Mouse (Mus musculus): Measurements from ENCODE around the gene Tspan17. TPM values are rescaled to one million over a fixed set of nuclear protein-coding genes. Genes with fewer than 3 reads are reported as not detected.
"Not testable (repeated sequence)": the region's sequence is repeated elsewhere in the genome, so short reads cannot be mapped to it uniquely, and the experiment has no call there.

Tspan17 gene
- polyA plus RNA-seq, 1 experiment from 2014 or later = 1.0 TPM

DNA sequence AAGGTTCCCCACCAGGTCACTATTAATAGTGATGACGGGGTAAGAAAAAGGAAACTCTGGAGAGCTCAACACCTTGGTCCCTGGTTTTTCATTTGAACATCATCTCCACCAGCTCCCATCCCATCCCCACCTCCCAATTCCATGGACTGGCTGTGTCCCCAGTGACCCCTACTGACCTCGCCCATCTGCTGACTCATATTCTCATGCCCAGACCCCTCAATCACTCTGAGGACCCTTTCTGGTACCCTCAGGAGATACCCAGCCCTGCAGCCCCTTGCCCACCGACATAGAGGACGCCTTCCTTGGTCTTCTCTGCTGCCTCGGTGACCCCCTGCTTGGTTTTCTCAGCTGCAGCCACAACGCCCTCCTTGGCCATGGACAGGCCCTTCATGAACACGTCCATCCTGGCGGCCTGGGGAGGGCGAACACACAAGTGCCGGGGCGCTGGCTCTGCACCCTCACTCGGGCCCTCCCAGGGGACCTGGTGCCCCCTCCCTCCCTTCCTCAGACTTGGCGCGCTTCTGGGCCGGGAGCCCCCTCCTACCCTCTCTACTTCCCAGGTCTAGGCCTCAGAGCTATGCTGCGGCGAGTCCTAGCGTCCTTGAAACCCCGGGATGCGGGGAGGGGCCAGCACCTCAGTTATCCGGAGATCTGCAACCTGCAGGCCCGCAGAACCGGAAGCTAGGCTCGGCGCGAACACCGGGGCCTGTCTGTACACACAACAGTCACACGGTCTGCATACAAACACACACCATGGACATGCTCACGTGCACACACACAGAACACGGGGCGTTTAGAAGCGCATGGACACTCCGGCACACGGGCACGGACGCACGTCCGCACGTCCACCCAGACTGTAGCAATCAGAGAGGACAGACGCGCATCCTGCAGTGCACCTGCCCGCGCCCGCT lies 23.6 kb upstream of the Tspan17 start:
- ATAC-seq (ENCODE audit: insufficient read depth) = no peak
- Histone ChIP-seq H3K27ac (replicated peaks) (no peak overlapping the region), H3K4me1 (replicated peaks) (0 out of 2 replicates have a peak, but pooled peaks cover 3% of the 10 kb centered on the region), H3K27me3 (peaks cover 61% of the 10 kb centered on the region), H3K9me3 (replicated peaks) (no peaks in the 10 kb centered on the region), H3K4me2 (peak overlapping the region; percentile 23), H3K4me3 (replicated peaks) (0 out of 2 replicates have a peak overlapping the region, but pooled peaks have one; percentile 6), H3K9ac (no peak overlapping the region), H3K36me3 (replicated peaks) (no peaks in the 10 kb centered on the region)
- WGBS (ENCODE audit: insufficient replicate concordance) = 4% methylated on average over 44 of the region's 44 CpGs

DNA sequence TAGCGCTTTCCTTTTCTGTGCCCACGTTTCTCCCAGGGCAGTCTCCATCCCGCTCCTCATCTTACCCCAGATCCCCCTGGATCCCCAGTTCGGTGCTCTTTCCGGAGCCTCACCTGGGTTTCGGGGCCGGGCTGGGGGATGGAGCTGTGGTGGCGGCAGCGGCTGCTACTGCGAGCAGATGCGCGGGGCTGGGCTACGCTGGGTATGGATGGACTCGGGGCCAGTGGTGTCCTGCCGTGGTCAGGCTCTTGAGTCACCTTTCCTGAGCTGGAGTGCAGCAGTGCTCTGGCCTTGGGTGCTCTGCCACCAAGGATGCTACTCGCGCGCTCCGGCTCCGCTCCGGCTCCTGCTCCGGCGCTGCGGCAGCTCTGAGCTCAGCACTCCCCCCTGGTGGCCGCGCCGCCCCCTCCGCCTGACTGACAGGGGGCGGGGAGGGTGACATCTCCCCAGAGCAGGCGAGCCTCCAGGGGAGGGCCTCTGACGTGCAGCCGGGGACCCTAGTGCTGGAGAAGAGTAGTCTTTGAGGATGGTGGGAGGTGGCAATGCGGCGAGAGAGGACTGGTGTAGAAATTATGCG lies 22.9 kb upstream of the Tspan17 start, which contains the start of gene Sncb:
Gene Sncb (minus strand): TSS at position 404 of the 577 bp plus-strand sequence.
- peaks cover 53% of the 10 kb centered on the region for H3K27me3 ChIP-seq
- H3K4me2 ChIP-seq = peak within 1 kb of the TSS; percentile 23
- WGBS (ENCODE audit: insufficient replicate concordance) = 3% methylated on average over 35 of the region's 35 CpGs
- H3K4me1 ChIP-seq (replicated peaks) = 0 out of 2 replicates have a peak, but pooled peaks cover 3% of the 10 kb centered on the region
- ATAC-seq (ENCODE audit: insufficient read depth) = no peak
- H3K27ac ChIP-seq (replicated peaks) = no peak within 1 kb of the TSS
- 0 out of 2 replicates have a peak within 1 kb of the TSS, but pooled peaks have one; percentile 6 for H3K4me3 ChIP-seq (replicated peaks)
- H3K9ac ChIP-seq = no peak within 1 kb of the TSS
- 0 out of 2 replicates have a peak, but pooled peaks cover 3% of the 10 kb centered on the region for H3K9me3 ChIP-seq (replicated peaks)
- no peaks in the 10 kb centered on the region for H3K36me3 ChIP-seq (replicated peaks)

DNA sequence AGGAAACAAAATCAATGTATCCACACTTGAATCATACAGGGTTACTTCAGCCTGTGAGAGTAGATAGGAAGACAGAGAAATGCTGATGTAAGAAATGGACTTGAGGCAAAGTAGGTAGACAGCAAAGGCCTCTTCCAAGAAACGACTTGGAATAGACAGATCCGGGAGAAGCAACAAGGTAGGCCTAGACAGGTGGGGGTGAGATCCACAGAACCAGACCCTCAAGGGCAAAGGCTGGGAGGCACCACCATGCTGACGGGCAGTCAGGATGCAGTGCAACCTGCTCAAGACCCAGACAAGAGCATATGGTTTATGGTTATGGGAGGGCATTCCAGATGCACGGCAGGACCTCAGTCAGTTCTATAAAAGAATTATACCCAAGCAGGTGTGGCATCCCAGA lies 22.2 kb upstream of the Tspan17 start:
- ATAC-seq (ENCODE audit: insufficient read depth) = no peak
- H3K4me1 ChIP-seq (replicated peaks) = 0 out of 2 replicates have a peak, but pooled peaks cover 3% of the 10 kb centered on the region
- H3K9ac ChIP-seq = no peak overlapping the region
- H3K27ac ChIP-seq (replicated peaks) = no peak overlapping the region
- H3K27me3 ChIP-seq = peaks cover 52% of the 10 kb centered on the region
- H3K9me3 ChIP-seq (replicated peaks) = 0 out of 2 replicates have a peak, but pooled peaks cover 3% of the 10 kb centered on the region
- no peak overlapping the region for H3K4me2 ChIP-seq
- no peaks in the 10 kb centered on the region for H3K36me3 ChIP-seq (replicated peaks)
- WGBS (ENCODE audit: insufficient replicate concordance) = 56% methylated on average over 4 of the region's 4 CpGs
- no peak overlapping the region for H3K4me3 ChIP-seq (replicated peaks)

DNA sequence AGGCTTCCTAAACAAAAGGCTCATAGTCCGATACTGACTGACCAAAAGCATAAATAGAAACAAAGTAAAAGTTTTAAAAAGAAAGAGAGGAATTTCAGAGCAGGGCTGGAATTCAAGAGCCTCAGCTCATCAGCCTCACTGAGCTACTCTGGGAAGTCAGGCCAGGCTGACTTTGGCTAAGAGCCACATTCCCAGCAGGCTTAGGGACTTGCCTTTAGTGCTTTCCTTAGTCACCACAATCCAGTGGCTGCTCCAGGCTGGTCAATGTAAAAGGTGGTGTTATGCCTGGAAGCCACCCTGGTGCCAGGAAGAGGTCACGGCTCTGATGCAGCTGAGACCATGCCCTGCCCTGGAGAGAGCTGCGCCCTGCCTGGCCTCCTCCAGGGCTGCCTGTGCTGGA lies 8.6 kb upstream of the Tspan17 start:
- no peaks in the 10 kb centered on the region for H3K9me3 ChIP-seq (replicated peaks)
- no peaks in the 10 kb centered on the region; the same call in 1 of the 2 replicates for H3K27me3 ChIP-seq
- no peak for ATAC-seq (ENCODE audit: insufficient read depth)
- no peak overlapping the region for H3K4me3 ChIP-seq (replicated peaks)
- H3K4me2 ChIP-seq = no peak overlapping the region
- WGBS (ENCODE audit: insufficient replicate concordance) = 68% methylated on average over 3 of the region's 3 CpGs
- no peaks in the 10 kb centered on the region for H3K4me1 ChIP-seq (replicated peaks)
- H3K27ac ChIP-seq (replicated peaks) = no peak overlapping the region
- no peak overlapping the region for H3K9ac ChIP-seq
- H3K36me3 ChIP-seq (replicated peaks) = no peaks in the 10 kb centered on the region

DNA sequence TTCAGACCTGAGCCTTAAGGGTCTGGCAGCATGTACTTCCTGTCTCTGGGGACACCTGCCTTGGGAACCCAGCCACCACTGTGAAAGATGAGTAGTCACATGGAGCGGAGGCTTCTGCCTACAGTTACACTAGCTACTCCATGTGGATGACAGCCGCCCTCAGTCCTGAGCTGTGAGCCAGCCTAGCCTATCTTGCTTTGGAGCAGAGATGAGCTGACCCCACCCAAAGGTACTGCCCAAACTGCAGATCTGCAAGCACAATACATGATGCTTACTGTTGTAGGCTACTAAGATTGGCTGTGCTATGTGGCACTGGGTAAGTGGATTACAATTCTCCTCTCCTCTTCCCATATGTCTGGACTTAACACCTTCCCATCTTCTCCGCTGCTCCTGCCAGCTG lies 8.1 kb upstream of the Tspan17 start:
- WGBS (ENCODE audit: insufficient replicate concordance) = 52% methylated on average over 3 of the region's 3 CpGs
- Histone ChIP-seq H3K9ac (no peak overlapping the region), H3K4me3 (replicated peaks) (no peak overlapping the region), H3K27ac (replicated peaks) (no peak overlapping the region), H3K4me1 (replicated peaks) (no peaks in the 10 kb centered on the region), H3K4me2 (no peak overlapping the region), H3K27me3 (no peaks in the 10 kb centered on the region; the same call in 1 of the 2 replicates), H3K9me3 (replicated peaks) (no peaks in the 10 kb centered on the region), H3K36me3 (replicated peaks) (no peaks in the 10 kb centered on the region)
- no peak for ATAC-seq (ENCODE audit: insufficient read depth)

DNA sequence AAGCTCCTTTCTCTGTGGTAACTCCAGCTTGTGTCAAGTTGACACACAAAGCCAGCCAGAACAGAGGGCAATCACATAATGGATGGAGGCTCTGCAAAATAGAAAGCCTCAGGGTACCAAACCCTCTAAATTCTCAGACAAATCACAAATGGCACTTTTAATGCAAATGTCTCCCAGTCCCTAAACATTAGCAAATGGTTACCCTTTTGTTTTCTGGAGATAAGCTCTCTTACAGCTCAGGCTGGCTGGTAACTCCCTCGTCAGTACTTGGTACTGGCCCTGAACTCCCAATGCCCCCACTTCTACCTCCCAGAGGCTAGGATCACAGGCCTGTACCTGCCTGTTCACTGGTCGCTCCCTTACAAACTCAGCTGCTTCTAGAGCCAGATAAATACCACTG lies 5.9 kb upstream of the Tspan17 start:
- Histone ChIP-seq H3K36me3 (replicated peaks) (no peaks in the 10 kb centered on the region), H3K4me1 (replicated peaks) (no peaks in the 10 kb centered on the region), H3K4me2 (no peak overlapping the region), H3K27me3 (peaks cover 2% of the 10 kb centered on the region), H3K27ac (replicated peaks) (no peak overlapping the region), H3K4me3 (replicated peaks) (no peak overlapping the region), H3K9ac (no peak overlapping the region), H3K9me3 (replicated peaks) (no peaks in the 10 kb centered on the region)
- 24% methylated on average over 2 of the region's 2 CpGs for WGBS (ENCODE audit: insufficient replicate concordance)
- ATAC-seq (ENCODE audit: insufficient read depth) = no peak

DNA sequence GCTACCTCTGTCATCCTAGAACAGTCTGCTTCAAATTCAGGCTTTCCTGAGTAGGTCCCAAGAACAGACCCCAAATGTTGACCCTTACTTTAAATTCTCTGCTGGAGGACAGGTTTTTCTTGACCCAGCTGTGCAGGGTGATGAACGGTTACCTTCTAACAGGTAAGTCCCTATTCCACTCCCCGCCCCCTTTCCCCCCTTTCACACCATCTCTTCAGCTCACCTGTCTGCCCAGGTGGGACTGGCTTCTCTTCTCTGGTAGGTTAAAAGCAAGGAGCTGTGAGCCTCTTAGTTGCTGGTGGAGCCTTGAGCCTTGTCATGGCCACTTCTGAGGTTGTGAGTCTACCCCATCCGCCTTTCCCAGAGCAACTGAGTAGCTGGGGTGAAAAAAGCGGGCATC lies 5.5 kb upstream of the Tspan17 start, which contains the start of gene Eif4e1b:
Gene Eif4e1b (plus strand): TSS at position 301 of the 400 bp plus-strand sequence.
- Histone ChIP-seq H3K36me3 (replicated peaks) (no peaks in the 10 kb centered on the region), H3K4me3 (replicated peaks) (no peak within 1 kb of the TSS), H3K9ac (no peak within 1 kb of the TSS), H3K9me3 (replicated peaks) (no peaks in the 10 kb centered on the region), H3K4me1 (replicated peaks) (no peaks in the 10 kb centered on the region), H3K27me3 (peaks cover 6% of the 10 kb centered on the region), H3K27ac (replicated peaks) (no peak within 1 kb of the TSS), H3K4me2 (no peak within 1 kb of the TSS)
- ATAC-seq (ENCODE audit: insufficient read depth) = no peak
- 57% methylated on average over 4 of the region's 4 CpGs for WGBS (ENCODE audit: insufficient replicate concordance)

DNA sequence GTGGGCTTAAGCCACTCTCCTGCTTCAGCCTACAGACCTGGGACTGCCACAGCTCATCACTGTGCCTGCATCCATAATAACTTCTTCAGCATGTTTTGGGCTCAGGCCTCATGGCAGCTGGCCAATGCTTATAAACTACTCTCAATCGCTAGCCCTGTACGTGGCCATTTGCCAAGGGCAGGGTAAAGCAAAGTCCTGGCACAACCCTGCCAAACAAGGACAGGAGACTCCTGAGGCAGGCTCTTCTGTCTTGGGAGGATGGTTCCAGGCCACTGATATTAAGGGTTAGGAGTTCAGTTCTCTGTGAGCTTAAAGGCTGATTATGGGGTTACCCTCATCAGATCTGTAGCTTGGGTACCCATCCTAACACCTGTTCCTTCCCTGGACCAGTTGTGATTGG lies 1.6 kb upstream of the Tspan17 start:
- 71% methylated on average over 2 of the region's 2 CpGs for WGBS (ENCODE audit: insufficient replicate concordance)

DNA sequence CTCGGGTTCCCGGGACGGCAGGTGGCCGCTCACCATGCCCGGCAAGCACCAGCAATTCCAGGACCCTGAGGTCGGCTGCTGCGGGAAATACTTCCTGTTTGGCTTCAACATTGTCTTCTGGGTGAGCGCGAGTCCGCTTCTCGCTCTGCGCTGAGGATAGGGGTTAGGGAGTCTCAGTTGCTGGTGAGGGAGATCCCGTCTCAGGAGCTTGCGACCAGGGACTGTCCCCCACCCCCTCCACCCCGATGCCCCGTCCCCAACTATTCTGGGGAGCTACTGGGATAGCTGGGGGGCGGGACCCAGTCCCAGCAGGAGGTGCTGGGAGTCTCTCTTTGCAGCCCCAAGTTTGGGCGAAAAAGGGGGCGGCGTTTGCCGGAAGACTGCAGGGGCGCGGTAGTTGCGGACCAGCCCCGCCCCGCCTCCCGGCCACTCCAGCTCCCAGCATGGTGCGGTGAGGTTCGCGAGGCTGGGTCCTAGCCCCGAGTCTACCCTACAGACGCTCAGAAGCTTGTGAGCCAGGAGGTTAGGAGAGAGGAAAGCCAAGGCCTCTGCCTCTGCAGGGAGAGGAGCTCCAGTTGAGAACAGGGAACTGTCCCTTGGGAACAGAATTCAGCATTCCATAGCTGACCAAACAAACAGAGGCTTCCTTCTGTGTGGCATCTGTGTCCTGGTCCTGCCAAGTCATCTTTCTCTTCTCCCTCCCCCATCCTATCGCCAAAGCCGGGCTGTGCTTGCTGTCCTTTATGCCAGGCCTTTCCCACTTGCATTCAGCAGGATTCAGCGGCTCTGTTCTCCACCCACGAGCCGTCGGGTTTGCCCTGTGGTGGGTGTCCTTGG lies 602 bp downstream of the Tspan17 start:
- Histone ChIP-seq H3K36me3 (replicated peaks) (no peaks in the 10 kb centered on the region), H3K4me3 (replicated peaks) (peak overlapping the region; percentile 51), H3K4me1 (replicated peaks) (peaks cover 12% of the 10 kb centered on the region), H3K27ac (replicated peaks) (no peak overlapping the region), H3K9ac (0 out of 2 replicates have a peak overlapping the region, but pooled peaks have one; percentile 15), H3K27me3 (peaks cover 53% of the 10 kb centered on the region), H3K4me2 (peak overlapping the region; percentile 77), H3K9me3 (replicated peaks) (no peaks in the 10 kb centered on the region)
- ATAC-seq (ENCODE audit: insufficient read depth) = peak; percentile 10; the same call in 1 of the 2 replicates
- 2% methylated on average over 38 of the region's 38 CpGs for WGBS (ENCODE audit: insufficient replicate concordance)

More for the DNA sequence above, 1.6 kb upstream of the Tspan17 start:
- not testable (repeated sequence) for H3K36me3 ChIP-seq (replicated peaks); H3K27ac ChIP-seq (replicated peaks); H3K9me3 ChIP-seq (replicated peaks); H3K4me3 ChIP-seq (replicated peaks); H3K4me2 ChIP-seq; H3K9ac ChIP-seq; ATAC-seq (ENCODE audit: insufficient read depth)
- peaks cover 12% of the 10 kb centered on the region for H3K4me1 ChIP-seq (replicated peaks)
- H3K27me3 ChIP-seq = peaks cover 44% of the 10 kb centered on the region

DNA sequence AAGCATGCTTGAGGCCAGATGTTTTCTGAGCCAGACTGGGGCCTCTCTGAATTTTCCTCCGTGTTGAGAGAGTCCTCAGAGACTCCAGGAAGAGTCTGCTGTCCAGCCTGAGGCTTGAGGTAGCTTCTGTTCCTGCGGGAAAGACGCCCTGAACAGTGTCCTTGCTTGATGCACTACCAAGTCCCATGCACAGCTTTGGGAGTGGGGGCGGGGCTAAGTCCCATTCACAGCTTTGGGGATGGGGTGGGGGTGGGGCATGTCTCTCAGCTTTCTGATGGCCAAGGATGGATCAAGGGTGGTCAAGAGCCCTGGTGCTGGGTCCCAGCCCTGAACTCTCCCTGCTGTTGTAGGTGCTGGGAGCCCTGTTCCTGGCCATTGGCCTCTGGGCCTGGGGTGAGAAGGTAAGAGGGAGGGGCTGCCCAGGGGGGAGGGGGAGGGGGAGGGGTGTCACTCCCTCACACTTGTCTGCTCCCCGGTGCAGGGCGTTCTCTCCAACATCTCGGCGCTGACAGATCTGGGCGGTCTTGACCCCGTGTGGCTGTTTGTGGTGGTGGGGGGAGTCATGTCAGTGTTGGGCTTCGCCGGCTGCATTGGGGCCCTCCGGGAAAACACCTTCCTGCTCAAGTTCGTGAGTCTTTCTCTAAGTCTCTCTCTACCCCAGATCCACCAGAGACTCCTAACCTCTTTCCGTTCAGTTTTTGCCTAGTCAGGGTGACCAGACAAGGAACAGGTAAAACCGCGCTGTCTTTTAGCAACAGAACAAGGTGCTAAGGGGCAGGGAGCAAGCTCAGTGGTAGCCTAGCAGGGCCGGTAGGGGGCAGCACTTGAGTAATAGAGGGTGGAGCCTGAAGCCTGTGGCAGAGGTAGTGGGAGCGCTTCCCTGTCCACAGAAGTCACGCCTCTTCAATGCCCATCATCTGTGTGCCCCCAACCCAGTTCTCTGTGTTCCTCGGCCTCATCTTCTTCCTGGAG lies 3.4 kb downstream of the Tspan17 start:
- no peak overlapping the region for H3K4me2 ChIP-seq
- no peak overlapping the region for H3K27ac ChIP-seq (replicated peaks)
- no peaks in the 10 kb centered on the region for H3K9me3 ChIP-seq (replicated peaks)
- no peak overlapping the region for H3K9ac ChIP-seq
- 18% methylated on average over 21 of the region's 21 CpGs for WGBS (ENCODE audit: insufficient replicate concordance)
- no peak for ATAC-seq (ENCODE audit: insufficient read depth)
- H3K4me1 ChIP-seq (replicated peaks) = peaks cover 12% of the 10 kb centered on the region
- no peak overlapping the region for H3K4me3 ChIP-seq (replicated peaks)
- no peaks in the 10 kb centered on the region for H3K36me3 ChIP-seq (replicated peaks)
- H3K27me3 ChIP-seq = peaks cover 63% of the 10 kb centered on the region
